Mouse (Mus musculus): ENCODE results near the gene Fgd6. TPM values are rescaled to one million over a fixed set of nuclear protein-coding genes. Genes with fewer than 3 reads are reported as not detected.

Gene Fgd6
- polyA plus RNA-seq, 1 experiment from 2014 or later, result 3.1 TPM

GRCm38 (mm10) chr10:94014200-94014599 lies 21.6 kb upstream of the Fgd6 start:
- no peak for DNase-seq
- Histone ChIP-seq H3K4me2 (ENCODE audit: low read length) (no peak overlapping the region), H3K36me3 (ENCODE audit: control insufficient read depth, insufficient read depth, low read length) (peaks cover 4% of the 10 kb centered on the region; the same call in 1 of the 2 replicates), H3K27me3 (ENCODE audit: control insufficient read depth, insufficient read depth, low read length) (no peaks in the 10 kb centered on the region), H3K9me3 (ENCODE audit: control insufficient read depth, low read length) (no peaks in the 10 kb centered on the region), H3K4me3 (replicated peaks; ENCODE audit: low read depth, low read length) (no peak overlapping the region), H3K27ac (replicated peaks; ENCODE audit: low read depth, low read length) (no peak overlapping the region), H3K9ac (replicated peaks; ENCODE audit: low read length) (no peak overlapping the region), H3K4me1 (ENCODE audit: control insufficient read depth, insufficient read depth, low read length) (no peaks in the 10 kb centered on the region)
- WGBS, result 84% methylated on average over 4 of the region's 4 CpGs
- ATAC-seq (ENCODE audit: low FRiP score, low TSS enrichment), result no peak

- no peak for ATAC-seq (ENCODE audit: low FRiP score, low TSS enrichment)
- no peak overlapping the region for H3K27ac ChIP-seq (replicated peaks; ENCODE audit: low read depth, low read length)
- 96% methylated on average over 8 of the region's 8 CpGs for WGBS
- peaks cover 4% of the 10 kb centered on the region; the same call in 1 of the 2 replicates for H3K36me3 ChIP-seq (ENCODE audit: control insufficient read depth, insufficient read depth, low read length)
- H3K4me2 ChIP-seq (ENCODE audit: low read length), result no peak overlapping the region
- H3K4me3 ChIP-seq (replicated peaks; ENCODE audit: low read depth, low read length), result no peak overlapping the region
- no peaks in the 10 kb centered on the region for H3K27me3 ChIP-seq (ENCODE audit: control insufficient read depth, insufficient read depth, low read length)
- no peaks in the 10 kb centered on the region for H3K9me3 ChIP-seq (ENCODE audit: control insufficient read depth, low read length)
- no peaks in the 10 kb centered on the region for H3K4me1 ChIP-seq (ENCODE audit: control insufficient read depth, insufficient read depth, low read length)
- no peak overlapping the region for H3K9ac ChIP-seq (replicated peaks; ENCODE audit: low read length)
- no peak for DNase-seq
These were observed 18.3 kb upstream of the Fgd6 start for GRCm38 (mm10) chr10:94017455-94017854.

- H3K9me3 ChIP-seq (ENCODE audit: control insufficient read depth, low read length), result no peaks in the 10 kb centered on the region
- no peak overlapping the region for H3K9ac ChIP-seq (replicated peaks; ENCODE audit: low read length)
- no peaks in the 10 kb centered on the region for H3K4me1 ChIP-seq (ENCODE audit: control insufficient read depth, insufficient read depth, low read length)
- no peak for DNase-seq
- no peak overlapping the region for H3K27ac ChIP-seq (replicated peaks; ENCODE audit: low read depth, low read length)
- no peaks in the 10 kb centered on the region for H3K27me3 ChIP-seq (ENCODE audit: control insufficient read depth, insufficient read depth, low read length)
- H3K4me3 ChIP-seq (replicated peaks; ENCODE audit: low read depth, low read length), result no peak overlapping the region
- 87% methylated on average over 5 of the region's 5 CpGs for whole genome bisulfite sequencing
- no peak overlapping the region for H3K4me2 ChIP-seq (ENCODE audit: low read length)
- H3K36me3 ChIP-seq (ENCODE audit: control insufficient read depth, insufficient read depth, low read length), result peaks cover 5% of the 10 kb centered on the region; the same call in 1 of the 2 replicates
- ATAC-seq (ENCODE audit: low FRiP score, low TSS enrichment), result no peak
These were observed 15.2 kb upstream of the Fgd6 start for GRCm38 (mm10) chr10:94020587-94020986.

GRCm38 (mm10) chr10:94021059-94021458 lies 14.7 kb upstream of the Fgd6 start:
- Histone ChIP-seq H3K9ac (replicated peaks; ENCODE audit: low read length) (no peak overlapping the region), H3K27ac (replicated peaks; ENCODE audit: low read depth, low read length) (no peak overlapping the region), H3K27me3 (ENCODE audit: control insufficient read depth, insufficient read depth, low read length) (no peaks in the 10 kb centered on the region), H3K4me3 (replicated peaks; ENCODE audit: low read depth, low read length) (no peak overlapping the region), H3K9me3 (ENCODE audit: control insufficient read depth, low read length) (no peaks in the 10 kb centered on the region), H3K4me1 (ENCODE audit: control insufficient read depth, insufficient read depth, low read length) (no peaks in the 10 kb centered on the region), H3K36me3 (ENCODE audit: control insufficient read depth, insufficient read depth, low read length) (peaks cover 9% of the 10 kb centered on the region; the same call in 1 of the 2 replicates), H3K4me2 (ENCODE audit: low read length) (no peak overlapping the region)
- 97% methylated on average over 4 of the region's 4 CpGs for WGBS
- ATAC-seq (ENCODE audit: low FRiP score, low TSS enrichment), result no peak
- DNase-seq, result no peak

GRCm38 (mm10) chr10:94025079-94025478 lies 10.7 kb upstream of the Fgd6 start:
- Histone ChIP-seq H3K36me3 (ENCODE audit: control insufficient read depth, insufficient read depth, low read length) (peaks cover 28% of the 10 kb centered on the region), H3K4me2 (ENCODE audit: low read length) (no peak overlapping the region), H3K4me3 (replicated peaks; ENCODE audit: low read depth, low read length) (no peak overlapping the region), H3K9ac (replicated peaks; ENCODE audit: low read length) (no peak overlapping the region), H3K27ac (replicated peaks; ENCODE audit: low read depth, low read length) (no peak overlapping the region), H3K9me3 (ENCODE audit: control insufficient read depth, low read length) (no peaks in the 10 kb centered on the region), H3K27me3 (ENCODE audit: control insufficient read depth, insufficient read depth, low read length) (no peaks in the 10 kb centered on the region), H3K4me1 (ENCODE audit: control insufficient read depth, insufficient read depth, low read length) (no peaks in the 10 kb centered on the region)
- no peak for DNase-seq
- no peak for ATAC-seq (ENCODE audit: low FRiP score, low TSS enrichment)
- 93% methylated on average over 8 of the region's 8 CpGs for WGBS

GRCm38 (mm10) chr10:94028493-94028892 lies 7.3 kb upstream of the Fgd6 start:
- Histone ChIP-seq H3K4me2 (ENCODE audit: low read length) (no peak overlapping the region), H3K4me3 (replicated peaks; ENCODE audit: low read depth, low read length) (no peak overlapping the region), H3K27ac (replicated peaks; ENCODE audit: low read depth, low read length) (no peak overlapping the region), H3K4me1 (ENCODE audit: control insufficient read depth, insufficient read depth, low read length) (peaks cover 7% of the 10 kb centered on the region), H3K9ac (replicated peaks; ENCODE audit: low read length) (no peak overlapping the region), H3K27me3 (ENCODE audit: control insufficient read depth, insufficient read depth, low read length) (no peaks in the 10 kb centered on the region), H3K36me3 (ENCODE audit: control insufficient read depth, insufficient read depth, low read length) (peaks cover 36% of the 10 kb centered on the region), H3K9me3 (ENCODE audit: control insufficient read depth, low read length) (no peaks in the 10 kb centered on the region)
- WGBS, result 85% methylated on average over 6 of the region's 6 CpGs
- ATAC-seq (ENCODE audit: low FRiP score, low TSS enrichment) (no peak), DNase-seq (no peak)

- Histone ChIP-seq H3K27me3 (ENCODE audit: control insufficient read depth, insufficient read depth, low read length) (no peaks in the 10 kb centered on the region), H3K9ac (replicated peaks; ENCODE audit: low read length) (no peak overlapping the region), H3K27ac (replicated peaks; ENCODE audit: low read depth, low read length) (no peak overlapping the region), H3K36me3 (ENCODE audit: control insufficient read depth, insufficient read depth, low read length) (peaks cover 26% of the 10 kb centered on the region), H3K4me3 (replicated peaks; ENCODE audit: low read depth, low read length) (no peak overlapping the region), H3K4me1 (ENCODE audit: control insufficient read depth, insufficient read depth, low read length) (peaks cover 18% of the 10 kb centered on the region), H3K4me2 (ENCODE audit: low read length) (no peak overlapping the region), H3K9me3 (ENCODE audit: control insufficient read depth, low read length) (no peaks in the 10 kb centered on the region)
- DNase-seq, result no peak
- ATAC-seq (ENCODE audit: low FRiP score, low TSS enrichment), result no peak
- WGBS, result 94% methylated on average over 6 of the region's 6 CpGs
These were observed 4.6 kb upstream of the Fgd6 start for GRCm38 (mm10) chr10:94031164-94031563.

GRCm38 (mm10) chr10:94034876-94035657 lies 734 bp upstream of the Fgd6 start:
- Histone ChIP-seq H3K4me3 (replicated peaks; ENCODE audit: low read depth, low read length) (peak overlapping the region; percentile 67), H3K4me2 (ENCODE audit: low read length) (peak overlapping the region; percentile 69), H3K27ac (replicated peaks; ENCODE audit: low read depth, low read length) (peak overlapping the region; percentile 81), H3K4me1 (ENCODE audit: control insufficient read depth, insufficient read depth, low read length) (peaks cover 18% of the 10 kb centered on the region), H3K9me3 (ENCODE audit: control insufficient read depth, low read length) (no peaks in the 10 kb centered on the region), H3K27me3 (ENCODE audit: control insufficient read depth, insufficient read depth, low read length) (no peaks in the 10 kb centered on the region), H3K9ac (replicated peaks; ENCODE audit: low read length) (peak overlapping the region; percentile 74), H3K36me3 (ENCODE audit: control insufficient read depth, insufficient read depth, low read length) (peaks cover 8% of the 10 kb centered on the region)
- DNase-seq, result peak; percentile 75
- under 1% methylated on average over 30 of the region's 30 CpGs for WGBS
- ATAC-seq (ENCODE audit: low FRiP score, low TSS enrichment), result peak; percentile 74

- Histone ChIP-seq H3K27me3 (ENCODE audit: control insufficient read depth, insufficient read depth, low read length) (no peaks in the 10 kb centered on the region), H3K4me2 (ENCODE audit: low read length) (peak overlapping the region; percentile 76), H3K4me3 (replicated peaks; ENCODE audit: low read depth, low read length) (peak overlapping the region; percentile 67), H3K4me1 (ENCODE audit: control insufficient read depth, insufficient read depth, low read length) (peaks cover 18% of the 10 kb centered on the region), H3K9me3 (ENCODE audit: control insufficient read depth, low read length) (no peaks in the 10 kb centered on the region), H3K36me3 (ENCODE audit: control insufficient read depth, insufficient read depth, low read length) (no peaks in the 10 kb centered on the region), H3K27ac (replicated peaks; ENCODE audit: low read depth, low read length) (peak overlapping the region; percentile 66), H3K9ac (replicated peaks; ENCODE audit: low read length) (peak overlapping the region; percentile 70)
- DNase-seq (no peak), ATAC-seq (ENCODE audit: low FRiP score, low TSS enrichment) (peak; percentile 39)
- WGBS, result under 1% methylated on average over 32 of the region's 32 CpGs
These were observed 566 bp downstream of the Fgd6 start for GRCm38 (mm10) chr10:94036375-94036758.
